Mouse (Mus musculus) kidney, postnatal 14 days (tissue): ENCODE measurements at regions not wholly inside any gene's neighbourhood (a gene's known extent, or its start where the extent isn't known, plus 50 kb on each side); places are given as distances from the start of the nearest gene placed in this dataset.

Source experiments
- DNase-seq: peaks from one replicate; pipeline ENCODE4 v3.0.0; 2022; ENCODE audit warnings: mixed read lengths

DNA sequence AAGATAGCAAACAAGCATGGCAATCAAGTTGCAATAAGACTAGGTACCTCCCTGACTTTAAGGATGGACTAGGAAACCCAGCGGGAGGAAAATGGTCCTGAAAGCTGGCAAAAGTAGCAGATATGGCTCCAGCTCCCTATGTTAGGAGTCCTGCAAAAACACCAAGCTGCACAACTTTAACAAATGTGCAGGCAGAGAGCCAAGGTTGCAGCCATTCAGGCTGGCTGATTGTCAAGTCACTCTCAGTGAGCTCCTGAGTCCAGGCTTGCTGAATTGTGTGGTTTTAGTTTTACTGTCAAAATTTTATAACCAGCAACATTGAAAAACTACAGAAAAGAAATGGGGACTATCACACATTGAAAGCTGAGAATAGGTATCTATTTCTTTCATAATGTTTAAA, 1122.8 kb upstream of the Slc10a2 start:
- no peak for DNase-seq

- no peak for DNase-seq
These were observed 1120.0 kb upstream of the Slc10a2 start for GRCm38 (mm10) chr8:6225194-6225593.

GRCm38 (mm10) chr8:6207617-6208349, 1102.6 kb upstream of the Slc10a2 start:
- DNase-seq = no peak

DNA sequence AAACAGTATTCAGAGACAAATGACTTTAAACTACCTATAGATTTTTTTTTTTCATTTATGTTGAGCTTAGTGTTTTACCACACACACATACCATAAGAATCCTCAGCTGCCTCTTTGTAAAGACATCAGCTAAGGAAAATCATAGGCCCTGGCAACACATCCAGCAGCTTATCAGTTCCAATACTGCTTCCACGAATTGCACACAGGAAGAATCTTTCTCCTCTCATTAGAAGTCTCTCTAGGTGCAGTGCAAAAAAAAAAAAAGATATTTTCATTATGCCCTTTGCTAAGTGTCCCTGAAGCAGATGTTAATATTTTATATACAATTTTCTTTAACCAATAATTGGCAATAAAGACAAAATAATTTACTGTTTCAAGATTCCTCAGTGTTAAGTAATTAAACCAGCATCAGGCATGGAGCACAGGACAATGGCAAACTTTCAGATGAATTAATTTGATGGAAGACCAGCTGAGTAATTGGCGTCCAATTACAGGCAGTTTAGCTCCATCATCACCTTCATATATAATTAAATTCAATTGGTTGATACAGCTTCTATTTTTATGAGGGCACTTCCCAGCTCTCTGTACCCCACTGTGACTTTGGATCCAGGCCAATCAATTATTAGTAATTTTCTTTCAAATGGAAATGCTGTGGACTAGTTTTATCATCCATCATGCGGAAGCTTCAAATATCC, 1099.0 kb upstream of the Slc10a2 start:
- no peak for DNase-seq

DNA sequence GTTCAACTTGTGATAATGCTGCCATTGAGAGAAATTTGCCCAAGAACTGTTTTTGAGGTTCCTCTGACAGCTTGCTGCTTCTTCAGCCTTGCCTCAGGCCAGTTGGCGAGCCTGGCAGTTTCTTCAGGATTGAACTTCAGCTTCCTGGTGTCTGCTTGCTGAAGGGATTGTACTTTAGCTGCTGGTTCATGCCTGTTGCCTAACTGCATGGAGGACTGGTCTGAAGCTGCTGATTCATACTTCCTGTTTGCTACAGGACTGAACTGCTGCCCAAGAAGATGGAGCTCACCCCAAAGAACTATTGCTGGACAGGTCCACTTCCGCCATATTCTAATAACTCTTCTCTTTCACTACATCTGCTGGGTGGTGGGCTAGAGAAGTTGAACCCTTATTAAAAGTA, 1086.3 kb upstream of the Slc10a2 start:
- no peak for DNase-seq

- DNase-seq = no peak
These were observed 1083.3 kb upstream of the Slc10a2 start for GRCm38 (mm10) chr8:6188422-6188821.

- no peak for DNase-seq
These were observed 1081.4 kb upstream of the Slc10a2 start for GRCm38 (mm10) chr8:6186561-6186960.

DNA sequence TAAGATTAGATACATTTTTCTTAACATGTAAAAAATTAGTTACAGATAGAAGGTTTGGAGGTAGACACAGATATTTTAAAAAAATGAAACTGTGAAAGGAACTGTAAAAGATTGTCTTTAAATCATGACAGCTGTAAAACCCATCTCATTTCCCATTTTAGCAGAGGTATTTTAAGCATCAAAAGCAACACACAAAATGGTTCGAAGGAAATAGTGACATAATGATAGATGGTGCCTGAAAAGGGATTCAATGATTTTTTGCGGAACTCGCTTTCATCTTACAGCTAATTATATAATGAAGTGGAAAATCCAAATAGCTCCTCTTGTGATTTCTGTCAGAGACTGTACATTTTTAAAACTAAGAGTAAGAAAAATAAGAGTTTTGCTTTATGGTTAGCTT, 1074.5 kb upstream of the Slc10a2 start:
- no peak for DNase-seq

DNA sequence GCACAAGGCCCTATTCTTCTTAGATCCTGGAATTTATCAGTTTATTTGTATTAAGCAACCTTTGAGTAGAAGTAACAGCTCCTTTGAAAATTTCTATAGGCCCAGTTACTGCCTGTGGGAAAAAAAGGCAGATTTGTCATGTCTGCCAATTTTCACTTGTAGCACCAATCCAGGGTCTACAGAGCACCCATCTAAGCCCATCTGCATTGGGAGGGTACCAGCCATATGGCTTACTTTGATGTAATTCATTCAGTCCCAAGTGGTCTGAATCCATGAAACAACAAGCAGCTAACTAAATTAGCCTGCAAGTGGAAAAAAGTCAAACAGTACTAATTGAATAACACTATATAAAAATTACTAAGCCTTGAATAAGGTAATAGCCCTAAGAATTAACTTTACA, 1061.3 kb upstream of the Slc10a2 start:
- no peak for DNase-seq

- DNase-seq = no peak
These were observed 1060.1 kb upstream of the Slc10a2 start for GRCm38 (mm10) chr8:6165230-6165629.

DNA sequence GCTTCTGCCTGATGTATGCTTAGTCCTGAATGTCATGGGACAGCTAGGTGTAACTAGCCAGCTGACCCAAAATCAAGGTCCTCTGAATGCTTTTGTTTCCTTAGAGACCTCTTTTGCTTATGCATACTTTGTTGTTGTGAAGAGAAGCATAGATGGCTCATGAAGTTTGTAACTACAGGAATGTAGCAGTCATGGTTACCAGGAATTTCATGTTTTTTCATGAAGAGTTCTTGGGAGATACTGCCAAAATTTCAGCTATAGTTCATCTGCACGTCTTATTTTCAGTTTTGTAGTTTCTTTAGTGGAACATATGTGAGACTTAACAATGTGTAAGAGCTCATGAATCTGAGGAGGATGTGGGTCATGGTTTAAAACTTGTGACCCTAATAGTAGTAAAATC, 1059.6 kb upstream of the Slc10a2 start:
- DNase-seq = no peak

DNA sequence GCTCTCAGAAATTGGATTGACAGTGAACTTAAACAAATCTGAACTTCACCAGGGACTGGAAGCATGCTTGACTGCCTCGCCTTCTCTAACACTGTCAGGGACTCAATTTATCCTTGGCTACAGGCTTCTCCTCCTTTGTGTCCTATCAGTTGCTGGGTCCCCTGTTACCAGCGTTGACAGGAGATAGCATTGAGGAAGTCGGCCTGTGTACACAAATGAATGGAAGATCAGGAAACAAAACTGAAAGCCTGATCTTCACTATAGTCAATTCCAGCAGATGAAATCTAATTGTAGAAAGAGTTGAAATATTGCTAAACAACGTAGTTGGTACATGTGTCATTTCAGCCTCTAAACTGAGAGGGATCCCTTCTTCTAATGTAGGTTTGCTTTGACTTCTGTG, 1039.4 kb upstream of the Slc10a2 start:
- DNase-seq = no peak

GRCm38 (mm10) chr8:6140090-6140489, 1034.9 kb upstream of the Slc10a2 start:
- DNase-seq = no peak

- no peak for DNase-seq
These were observed 1034.0 kb upstream of the Slc10a2 start for GRCm38 (mm10) chr8:6139171-6139570.

DNA sequence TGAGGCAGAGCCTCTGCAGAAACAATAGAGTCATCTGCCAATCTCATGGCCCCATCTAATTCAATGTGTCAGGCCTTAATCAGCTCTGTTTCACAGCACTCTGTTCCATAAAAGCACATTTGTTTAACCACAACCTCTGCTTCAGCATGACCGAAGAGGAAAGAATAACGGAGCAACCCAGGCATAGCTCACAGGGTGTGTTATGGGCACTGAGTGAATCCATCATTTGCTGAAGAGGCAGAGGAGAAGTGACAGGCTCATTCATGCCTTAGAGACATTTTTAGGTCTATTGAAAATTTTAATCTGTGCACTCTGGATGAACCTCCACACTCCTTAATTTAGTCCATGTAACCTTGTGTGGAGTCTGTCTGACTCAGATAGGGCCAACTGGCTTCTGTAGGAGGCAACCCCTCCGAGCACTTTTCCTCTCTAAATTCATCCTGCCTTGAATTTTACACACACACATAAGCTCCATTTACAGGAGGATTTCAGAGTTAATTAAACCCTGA, 1027.1 kb upstream of the Slc10a2 start:
- no peak for DNase-seq

- no peak for DNase-seq
These were observed 1020.1 kb upstream of the Slc10a2 start for GRCm38 (mm10) chr8:6125265-6125664.

DNA sequence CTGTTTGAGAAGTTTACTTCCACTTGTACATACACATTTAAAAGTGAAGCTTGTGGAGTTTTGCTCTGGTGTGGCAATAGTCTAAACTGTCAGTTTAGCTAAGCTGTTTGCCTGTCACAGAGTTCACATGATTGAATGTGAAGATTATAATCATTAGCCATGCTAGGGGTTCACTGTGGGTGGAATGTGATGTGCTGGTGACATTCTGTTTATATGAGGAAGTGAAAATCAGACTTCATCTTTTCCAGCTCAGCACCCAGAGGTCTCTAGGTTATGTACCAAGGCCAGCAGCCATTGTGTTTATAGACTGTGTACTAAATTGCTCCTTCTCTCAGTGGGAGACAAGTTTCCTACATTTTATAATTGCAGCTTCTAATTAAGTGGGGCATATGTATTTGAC, 1014.4 kb upstream of the Slc10a2 start:
- DNase-seq = no peak

DNA sequence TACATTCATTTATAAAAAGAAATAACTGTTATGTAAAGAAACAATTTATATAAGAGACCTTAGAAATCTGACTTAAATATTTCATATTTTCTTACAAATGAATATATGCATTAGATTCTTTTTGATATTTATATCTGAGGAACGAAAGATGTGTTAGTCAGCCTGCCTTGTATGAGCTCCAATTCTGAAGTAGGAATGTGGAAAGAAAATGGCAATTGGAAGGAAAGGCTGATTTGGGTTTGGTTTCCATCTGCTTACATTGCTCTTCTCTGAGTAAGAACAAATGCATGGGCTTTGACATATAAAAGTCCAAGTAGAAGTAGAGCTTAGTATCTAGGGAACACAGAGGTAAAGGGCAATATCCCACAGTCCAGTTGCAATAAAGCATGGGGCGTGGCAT, 1006.2 kb upstream of the Slc10a2 start:
- no peak for DNase-seq

DNA sequence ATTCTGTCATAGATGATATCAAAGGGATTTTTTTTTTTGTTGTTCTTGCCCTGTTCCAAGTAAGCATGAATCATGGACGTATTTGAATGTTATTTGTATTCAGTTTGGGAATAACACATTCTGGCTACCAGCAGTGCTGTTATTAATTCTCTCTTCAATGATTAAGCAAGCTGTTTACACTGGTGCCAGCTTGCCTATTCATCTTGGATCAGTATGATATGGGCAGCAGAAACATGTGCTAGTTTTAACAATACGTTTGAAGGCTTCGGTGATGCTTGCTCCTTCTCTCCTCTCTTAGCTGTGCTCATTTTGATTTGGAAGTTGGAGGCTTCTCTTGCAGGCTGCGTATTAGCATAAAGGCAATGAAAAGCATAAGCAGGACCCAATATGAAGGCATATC, 984.9 kb upstream of the Slc10a2 start:
- no peak for DNase-seq

DNA sequence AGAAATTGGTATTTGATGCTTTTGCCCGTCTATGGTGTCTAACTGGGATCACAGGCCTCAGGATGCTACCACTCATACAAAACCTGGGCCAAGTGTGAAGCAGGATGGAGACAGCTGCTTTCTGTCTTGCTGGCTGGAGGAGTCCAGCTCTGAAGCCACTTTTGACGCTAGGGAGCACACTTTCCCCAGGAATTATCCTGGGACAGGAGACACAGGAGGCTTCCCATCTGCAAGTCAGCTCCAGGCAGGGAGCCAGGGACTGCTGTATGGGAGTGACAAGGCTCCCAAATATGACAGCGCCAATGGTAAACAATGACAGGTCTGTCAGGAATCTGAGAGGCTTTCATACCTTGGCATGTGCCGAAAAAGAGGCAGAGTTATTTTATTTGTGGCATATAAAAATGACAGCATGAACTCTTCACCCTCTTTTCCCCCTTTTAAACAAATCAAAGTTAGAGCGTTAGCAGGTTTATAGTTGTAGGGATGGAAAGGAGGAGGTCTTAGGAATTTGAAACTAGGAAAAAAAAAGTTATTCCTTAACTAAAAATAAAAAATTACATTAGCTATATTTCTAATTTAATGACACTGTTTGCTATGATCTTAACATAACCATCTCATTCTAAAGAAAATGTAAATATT, 938.9 kb upstream of the Slc10a2 start:
- peak; percentile 31 for DNase-seq

DNA sequence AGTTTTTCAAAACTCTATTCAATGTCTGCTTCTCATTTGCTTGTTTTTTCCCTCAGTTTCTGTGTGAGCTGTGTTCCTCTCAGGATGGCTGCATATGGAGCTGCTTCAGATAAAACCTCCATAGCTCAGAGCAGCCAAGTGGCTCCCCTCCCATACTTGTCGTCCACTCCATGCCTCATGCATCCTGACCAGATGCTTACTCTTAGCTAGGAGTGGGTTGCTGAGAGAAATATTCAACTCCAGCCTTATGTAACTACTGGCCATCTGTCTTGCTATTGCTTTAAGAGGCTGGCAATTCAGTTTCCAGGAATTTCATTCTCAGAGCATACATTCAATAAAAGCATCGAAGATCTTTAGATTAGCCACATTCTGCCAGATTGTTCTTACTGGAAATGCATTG, 907.1 kb upstream of the Slc10a2 start:
- DNase-seq = no peak

GRCm38 (mm10) chr8:6011182-6011581, 906.0 kb upstream of the Slc10a2 start:
- no peak for DNase-seq

DNA sequence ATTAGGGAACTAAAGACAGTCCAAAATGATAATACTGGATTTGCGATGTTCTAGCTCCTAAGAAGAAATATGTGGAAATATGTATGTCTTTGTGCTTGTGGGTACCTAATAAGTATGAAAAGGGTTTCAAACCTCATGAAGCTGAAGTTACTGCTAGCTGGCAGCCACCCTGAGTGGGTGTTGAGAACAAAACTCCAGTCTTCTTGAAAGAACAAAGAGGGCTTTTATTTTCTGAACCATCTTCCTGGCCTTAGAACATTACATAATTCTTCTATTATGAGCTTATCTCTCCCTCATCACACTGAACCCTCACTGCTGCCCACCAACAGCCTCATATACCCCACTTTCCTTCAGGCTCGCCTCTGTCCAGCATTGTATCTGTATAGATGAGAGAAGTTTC, 905.6 kb upstream of the Slc10a2 start:
- DNase-seq = no peak

GRCm38 (mm10) chr8:6002612-6003011, 897.5 kb upstream of the Slc10a2 start:
- DNase-seq = no peak
